Mouse (Mus musculus) ES-E14 (cell line): ENCODE measurements around the gene Zfp704.

Experiments
- CHD2 ChIP-seq: IDR thresholded peaks from 2 replicates; pipeline ENCODE4 v1.6.1; 2014; ENCODE audit warnings: mild to moderate bottlenecking, low read depth, low read length, inconsistent platforms
- HCFC1 ChIP-seq: IDR thresholded peaks from 2 replicates; pipeline ENCODE4 v1.6.1; 2012; ENCODE audit warnings: low read length, inconsistent platforms, borderline replicate concordance; ENCODE audit not compliant: insufficient read depth
- ZC3H11A ChIP-seq: IDR thresholded peaks from 2 replicates; pipeline ENCODE4 v1.6.1; 2012; ENCODE audit warnings: low read depth, mild to moderate bottlenecking, inconsistent platforms, low read length, borderline replicate concordance
- ZNF384 ChIP-seq: IDR thresholded peaks from 2 replicates; pipeline ENCODE4 v1.6.1; 2012; ENCODE audit warnings: low read depth, low read length, inconsistent platforms

GRCm38 (mm10) chr3:9556137-9556536, 53.7 kb downstream of the Zfp704 start:
- TF ChIP-seq CHD2 (no peak), ZNF384 (no peak), ZC3H11A (no peak), HCFC1 (no peak)
